Mouse (Mus musculus) olfactory bulb, adult 2 months (tissue): ENCODE results near the gene Rgs7.

Experiments
- CTCF ChIP-seq: fragments of 200-500 bp; IDR thresholded peaks from 2 replicates; pipeline ENCODE4 v1.5.1; 2012; ENCODE audit warnings: low read depth, mild to moderate bottlenecking, low read length, moderate library complexity; ENCODE audit not compliant: insufficient read depth
- POLR2A ChIP-seq: fragments of 200-500 bp; IDR thresholded peaks from 2 replicates; pipeline ENCODE4 v1.6.1; 2012; ENCODE audit warnings: mild to moderate bottlenecking, low read depth, low read length, moderate library complexity; ENCODE audit not compliant: insufficient read depth

DNA sequence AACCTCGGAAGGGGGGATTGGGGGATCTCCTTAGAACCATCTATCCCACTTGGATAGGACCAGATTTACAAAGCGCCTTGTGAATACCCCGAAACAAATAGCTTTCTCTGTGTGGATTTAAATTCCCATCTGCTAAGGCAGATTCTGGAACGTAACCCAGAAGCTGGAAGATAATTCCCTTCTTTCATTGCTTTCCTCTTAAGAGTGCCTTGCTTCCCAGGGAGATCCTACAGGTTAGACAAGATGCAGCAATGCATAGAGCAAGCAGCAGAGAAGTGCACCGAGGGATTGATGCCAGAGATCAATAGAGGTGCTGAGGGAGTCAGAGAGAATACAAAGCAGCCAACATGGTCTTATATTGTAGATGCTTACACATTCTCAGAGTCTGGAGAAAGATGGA is 103.0 kb downstream of the Rgs7 start:
- no peak for TF ChIP-seq POLR2A
- no peak for TF ChIP-seq CTCF
